ENCODE assay signal across 8 mouse cellular contexts in the genomic region with DNA sequence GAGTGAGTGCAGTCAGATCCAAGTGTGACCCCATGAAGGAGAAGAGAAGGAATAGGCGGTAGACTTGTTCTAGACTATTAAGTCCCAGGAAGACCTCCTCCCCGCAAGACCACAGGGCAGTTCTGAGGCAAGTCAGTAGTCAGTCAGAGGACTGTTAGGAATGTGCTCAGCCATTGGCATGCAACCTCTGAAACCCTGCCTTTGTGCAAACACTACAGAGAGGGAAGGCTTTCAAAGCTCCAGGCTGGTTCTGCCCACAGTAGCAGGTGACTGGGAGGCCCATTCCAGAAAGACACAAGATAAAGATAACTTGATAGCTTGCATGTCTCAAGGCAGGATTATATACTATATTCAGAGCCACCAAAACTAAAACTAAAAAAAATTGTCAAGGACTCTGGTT. TPM values are rescaled to one million over a fixed set of nuclear protein-coding genes. Genes with fewer than 3 reads are reported as not detected.
DNase-seq lines count a peak whose midpoint lies in the region; ATAC-seq and TF ChIP-seq lines count a peak whose summit lies in the region.
"Had no signal": no experiment of that assay in that cellular context is flagged by ENCODE, and none has a peak within 500 bp of the region (broad histone marks: within the 10 kb centered on the region; RNA-seq: fewer than 3 reads in every experiment).

Gene Pygl (minus strand): TSS at position 195 of the 400 bp plus-strand sequence.

- H3K4me3 ChIP-seq in kidney, postnatal 0 days (replicated peaks; ENCODE audit: low read depth, low read length): no peak within 1 kb of the TSS
- H3K4me3 ChIP-seq in bone marrow, adult 2 months (replicated peaks; ENCODE audit: control insufficient read depth, low read depth, low read length): no peak within 1 kb of the TSS
- peak within 1 kb of the TSS; percentile 10 for H3K4me3 ChIP-seq in megakaryocyte, embryonic 14.5 days (replicated peaks)

- ATAC-seq in kidney, postnatal 0 days (replicated peaks; ENCODE audit: low FRiP score, low read depth): no peak
- no peak for ATAC-seq in hematopoietic stem cell, adult 5-6 weeks (replicated peaks in 1 of 2; ENCODE audit: insufficient read depth in 1 of 2, low FRiP score in 2 of 2, low TSS enrichment in 1 of 2, low read depth in 1 of 2, poor library complexity in 2 of 2, severe bottlenecking in 2 of 2)
- ATAC-seq: Patski had no signal

- 0 out of 2 replicates have a peak, but pooled peaks cover 5% of the 10 kb centered on the region for H3K4me1 ChIP-seq in kidney, postnatal 0 days (replicated peaks; ENCODE audit: insufficient read depth, low read length)
- H3K4me1 ChIP-seq in bone marrow, adult 2 months (ENCODE audit: control insufficient read depth, insufficient read depth, low read length): peaks cover 8% of the 10 kb centered on the region; the same call in 1 of the 2 replicates
- peaks cover 79% of the 10 kb centered on the region for H3K4me1 ChIP-seq in megakaryocyte, embryonic 14.5 days

- H3K27me3 ChIP-seq in kidney, postnatal 0 days (ENCODE audit: insufficient read depth, low read length): no peaks in the 10 kb centered on the region
- no peaks in the 10 kb centered on the region for H3K27me3 ChIP-seq in megakaryocyte, embryonic 14.5 days (replicated peaks)

- H3K36me3 ChIP-seq in kidney, postnatal 0 days (ENCODE audit: insufficient read depth, low read length): no peaks in the 10 kb centered on the region
- H3K36me3 ChIP-seq in megakaryocyte, embryonic 14.5 days (replicated peaks; ENCODE audit: low read length): peaks cover 3% of the 10 kb centered on the region

- DNase-seq in kidney, postnatal 0 days (ENCODE audit: low spot score): no peak
- no peak for DNase-seq in kidney, postnatal 36 days
- DNase-seq in right cerebral cortex, postnatal 36 days (ENCODE audit: low spot score in 2 of 2): no peak
- no peak for DNase-seq in embryo, embryonic 10 days (ENCODE audit: low spot score)

- no peak within 1 kb of the TSS for H3K27ac ChIP-seq in kidney, postnatal 0 days
- H3K27ac ChIP-seq in bone marrow, adult 2 months (ENCODE audit: control insufficient read depth, insufficient read depth, low read depth, low read length, poor library complexity): peak within 1 kb of the TSS; percentile 62

- TF ChIP-seq CTCF in kidney, postnatal 0 days (IDR thresholded peaks at IDR 0.05; ENCODE audit: low read depth): no peak
- TF ChIP-seq CTCF in bone marrow, adult 2 months (IDR thresholded peaks at IDR 0.05; ENCODE audit: control insufficient read depth, insufficient read depth, low read length): no peak

- WGBS in kidney, postnatal 0 days: 68% methylated on average over 2 of the region's 2 CpGs
- 79% methylated on average over 2 of the region's 2 CpGs for WGBS in bone marrow, adult 2 months

- no peak within 1 kb of the TSS for H3K4me2 ChIP-seq in kidney, postnatal 0 days (ENCODE audit: low read length)

- no peak within 1 kb of the TSS for H3K9ac ChIP-seq in kidney, postnatal 0 days (ENCODE audit: low read depth, low read length)

- TF ChIP-seq POLR2A in bone marrow, adult 2 months (IDR thresholded peaks at IDR 0.05; ENCODE audit: borderline replicate concordance, control insufficient read depth, low read depth, low read length): no peak

- no peaks in the 10 kb centered on the region for H3K9me3 ChIP-seq in kidney, postnatal 0 days (replicated peaks; ENCODE audit: low read length)
- H3K9me3 ChIP-seq in megakaryocyte, embryonic 14.5 days: no peaks in the 10 kb centered on the region

RNA-seq across cellular contexts. Expression of gene Pygl, which starts in this region (rescaled TPM):
- polyA plus RNA-seq in kidney, postnatal 0 days (2015; fragmentation: Nextera tagmentation; extraction: Ambion mirVana): 43.1 and 44.2 TPM in 2 replicates
- polyA plus RNA-seq in bone marrow, adult 2 months (2011; ENCODE audit: insufficient read depth, insufficient read length, low replicate concordance, missing spikeins): 54.4 and 101 TPM in 2 replicates
- total RNA-seq in hematopoietic stem cell, adult 5-6 weeks (2017): 77.9 and 124 TPM in 2 replicates
- polyA plus RNA-seq in megakaryocyte, embryonic 14.5 days (2012; ENCODE audit: insufficient read depth, low replicate concordance): 1.8 and 35.0 TPM in 2 replicates
